Mouse (Mus musculus) forebrain, postnatal 0 days (tissue): ENCODE results near the gene Dusp15. TPM values are rescaled to one million over a fixed set of nuclear protein-coding genes. Genes with fewer than 3 reads are reported as not detected.

Experiments
- ATAC-seq: fragments of 200-750 bp; cut with Nextera tagmentation; 2 replicates; pipeline ENCODE4 v1.8.0; 2017; ENCODE audit warnings: mild to moderate bottlenecking, moderate library complexity
- DNase-seq: peaks from one replicate; pipeline ENCODE4 v3.0.0-alpha.2; 2015
- H3K27ac ChIP-seq: fragments of 300-500 bp; sonication (generic); 2 replicates; pipeline ENCODE4 v1.5.1; 2014; ENCODE audit warnings: low read depth, mild to moderate bottlenecking, antibody characterized with exemption, low read length, moderate library complexity, mixed read lengths
- H3K27me3 ChIP-seq: fragments of 300-500 bp; sonication (generic); 2 replicates; pipeline ENCODE4 v1.6.1; 2014; ENCODE audit warnings: mild to moderate bottlenecking, low read length, mixed read lengths; ENCODE audit not compliant: insufficient read depth
- H3K36me3 ChIP-seq: fragments of 300-500 bp; sonication (generic); 2 replicates; pipeline ENCODE4 v1.6.1; 2014; ENCODE audit warnings: mild to moderate bottlenecking, moderate library complexity; ENCODE audit not compliant: insufficient read depth
- H3K4me1 ChIP-seq: fragments of 300-500 bp; sonication (generic); 2 replicates; pipeline ENCODE4 v1.6.1; 2014; ENCODE audit warnings: antibody characterized with exemption; ENCODE audit not compliant: insufficient read depth
- H3K4me2 ChIP-seq: fragments of 300-500 bp; sonication (generic); 2 replicates; pipeline ENCODE4 v1.6.1; 2014; ENCODE audit warnings: low read depth, mild to moderate bottlenecking, moderate library complexity
- H3K4me3 ChIP-seq: fragments of 300-500 bp; sonication (generic); 2 replicates; pipeline ENCODE4 v1.5.1; 2014; ENCODE audit warnings: low read depth, low read length, mixed read lengths
- H3K9ac ChIP-seq: fragments of 300-500 bp; sonication (generic); 2 replicates; pipeline ENCODE4 v1.6.1; 2014; ENCODE audit warnings: mild to moderate bottlenecking
- H3K9me3 ChIP-seq: fragments of 300-500 bp; sonication (generic); 2 replicates; pipeline ENCODE4 v1.6.1; 2016; ENCODE audit warnings: low read length
- CTCF ChIP-seq: sonication (generic); IDR thresholded peaks from 2 replicates; pipeline ENCODE4 v1.5.1; 2016; ENCODE audit warnings: antibody characterized with exemption, control low read depth, low read depth
- WGBS: fragments of 180-500 bp; shearing (Covaris S2); extraction: QIAGEN DNeasy Blood & Tissue Kit; methylation state at CpG from one replicate; pipeline ENCODE4 v1.1.7; 2014; 5-methylcytosine and 5-hydroxymethylcytosine counted together
- polyA plus RNA-seq: library from polyadenylated mRNA; unstranded; fragments of >200 nt; fragmentation: Nextera tagmentation; extraction: Ambion mirVana; gene quantifications from 2 replicates; pipeline ENCODE4 v1.2.1, GENCODE M21; 2015
- total RNA-seq: library from RNA; depleted of rRNA; stranded (reverse); fragments of >200 nt; gene quantifications from 2 replicates; pipeline ENCODE4 v1.2.3, GENCODE M21; 2014

Gene Dusp15
- total and polyA plus RNA-seq, 2 experiments from 2014 or later = 14.8 to 25.0 TPM

- TF ChIP-seq CTCF = no peak
- Histone ChIP-seq H3K4me3 (no peak overlapping the region), H3K9ac (no peak overlapping the region), H3K27ac (no peak overlapping the region), H3K27me3 (no peaks in the 10 kb centered on the region), H3K4me1 (no peaks in the 10 kb centered on the region), H3K36me3 (no peaks in the 10 kb centered on the region), H3K9me3 (no peaks in the 10 kb centered on the region), H3K4me2 (no peak overlapping the region)
- WGBS = 87% methylated on average over 5 of the region's 5 CpGs
- ATAC-seq = no peak
- no peak for DNase-seq
Measured at GRCm38 (mm10) chr2:152924543-152924942, 27.0 kb downstream of the Dusp15 start.

DNA sequence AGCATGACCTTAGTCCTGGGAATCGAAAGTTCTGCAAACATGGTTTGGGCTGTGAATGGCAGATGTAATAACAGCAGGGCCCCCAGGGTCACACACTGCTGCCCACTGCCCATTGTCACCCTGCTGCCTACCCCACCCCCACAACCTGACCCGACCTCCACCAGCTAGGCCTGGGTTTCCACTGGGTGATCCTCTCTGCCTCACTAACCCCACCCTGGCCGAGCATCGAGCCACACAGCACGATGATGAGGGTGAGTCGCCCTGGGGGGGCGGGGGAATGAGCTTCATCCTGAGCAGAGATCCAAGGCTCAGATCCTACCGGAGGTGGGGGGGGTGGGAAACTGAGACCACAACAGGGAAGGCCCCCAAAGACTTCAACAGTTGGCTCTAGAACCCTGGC lies 27.4 kb downstream of the Dusp15 start:
- no peak overlapping the region for H3K9ac ChIP-seq
- no peak for TF ChIP-seq CTCF
- H3K36me3 ChIP-seq = no peaks in the 10 kb centered on the region
- no peaks in the 10 kb centered on the region for H3K9me3 ChIP-seq
- no peaks in the 10 kb centered on the region for H3K4me1 ChIP-seq
- ATAC-seq (no peak), DNase-seq (no peak)
- H3K27me3 ChIP-seq = no peaks in the 10 kb centered on the region
- no peak overlapping the region for H3K27ac ChIP-seq
- 71% methylated on average over 8 of the region's 8 CpGs for WGBS
- no peak overlapping the region for H3K4me2 ChIP-seq
- H3K4me3 ChIP-seq = no peak overlapping the region

DNA sequence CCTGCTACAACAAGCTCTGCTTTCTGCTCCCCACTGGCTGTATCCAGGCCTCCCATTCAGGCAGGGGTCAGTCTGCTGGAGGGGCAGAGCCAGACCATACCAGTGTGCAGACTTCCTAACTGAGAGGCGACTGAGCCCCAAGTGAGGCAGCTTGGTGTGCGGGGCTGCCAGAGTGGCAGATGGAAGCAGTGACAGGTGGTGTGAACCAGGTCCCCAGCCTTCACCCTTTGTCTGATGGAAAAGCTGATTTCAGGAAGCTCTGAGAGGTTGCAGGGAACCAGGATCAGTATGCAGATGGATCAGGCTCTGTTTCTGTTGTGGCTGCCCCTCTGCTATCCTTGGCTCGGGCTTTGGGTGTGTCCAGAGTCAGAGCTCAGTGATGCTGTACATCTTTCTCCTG lies 27.9 kb downstream of the Dusp15 start:
- Histone ChIP-seq H3K4me3 (no peak overlapping the region), H3K4me1 (no peaks in the 10 kb centered on the region), H3K4me2 (no peak overlapping the region), H3K27ac (no peak overlapping the region), H3K9me3 (no peaks in the 10 kb centered on the region), H3K9ac (no peak overlapping the region), H3K36me3 (no peaks in the 10 kb centered on the region), H3K27me3 (no peaks in the 10 kb centered on the region)
- no peak for TF ChIP-seq CTCF
- 65% methylated on average over 3 of the region's 3 CpGs for WGBS
- ATAC-seq (no peak), DNase-seq (no peak)

- H3K27ac ChIP-seq = no peak overlapping the region
- no peaks in the 10 kb centered on the region for H3K4me1 ChIP-seq
- H3K4me2 ChIP-seq = no peak overlapping the region
- ATAC-seq (no peak), DNase-seq (no peak)
- no peaks in the 10 kb centered on the region for H3K9me3 ChIP-seq
- no peak for TF ChIP-seq CTCF
- no peaks in the 10 kb centered on the region for H3K27me3 ChIP-seq
- WGBS = 41% methylated on average over 7 of the region's 7 CpGs
- no peak overlapping the region for H3K4me3 ChIP-seq
- H3K36me3 ChIP-seq = no peaks in the 10 kb centered on the region
- H3K9ac ChIP-seq = no peak overlapping the region
Measured at GRCm38 (mm10) chr2:152922376-152922775, 29.1 kb downstream of the Dusp15 start.

- ATAC-seq = no peak
- Histone ChIP-seq H3K4me1 (no peaks in the 10 kb centered on the region), H3K36me3 (no peaks in the 10 kb centered on the region), H3K9me3 (no peaks in the 10 kb centered on the region), H3K4me2 (no peak overlapping the region), H3K4me3 (no peak overlapping the region), H3K27ac (no peak overlapping the region), H3K9ac (no peak overlapping the region), H3K27me3 (peaks cover 6% of the 10 kb centered on the region)
- no peak for TF ChIP-seq CTCF
- WGBS = 68% methylated on average over 9 of the region's 9 CpGs
- DNase-seq = no peak
Measured at GRCm38 (mm10) chr2:152917671-152918070, 33.8 kb downstream of the Dusp15 start.

GRCm38 (mm10) chr2:152916111-152916510 lies 35.4 kb downstream of the Dusp15 start:
- Histone ChIP-seq H3K36me3 (no peaks in the 10 kb centered on the region), H3K9me3 (no peaks in the 10 kb centered on the region), H3K4me3 (no peak overlapping the region), H3K4me1 (no peaks in the 10 kb centered on the region), H3K9ac (no peak overlapping the region), H3K4me2 (no peak overlapping the region), H3K27ac (no peak overlapping the region), H3K27me3 (peaks cover 6% of the 10 kb centered on the region)
- 51% methylated on average over 5 of the region's 5 CpGs for WGBS
- DNase-seq (no peak), ATAC-seq (no peak)
- no peak for TF ChIP-seq CTCF

- H3K27ac ChIP-seq = no peak overlapping the region
- 68% methylated on average over 4 of the region's 4 CpGs for WGBS
Measured at GRCm38 (mm10) chr2:152915453-152915852, 36.0 kb downstream of the Dusp15 start.

More at GRCm38 (mm10) chr2:152915453-152915852, 36.0 kb downstream of the Dusp15 start:
- no peak for TF ChIP-seq CTCF
- Histone ChIP-seq H3K4me2 (no peak overlapping the region), H3K27me3 (peaks cover 6% of the 10 kb centered on the region), H3K36me3 (no peaks in the 10 kb centered on the region), H3K9me3 (no peaks in the 10 kb centered on the region), H3K9ac (no peak overlapping the region), H3K4me3 (no peak overlapping the region), H3K4me1 (no peaks in the 10 kb centered on the region)
- no peak for ATAC-seq
- no peak for DNase-seq
